19 mouse cellular contexts compared by ENCODE assay signal in genomic region chr4:140192276-140193002, GRCm38 (mm10). TPM values are rescaled to one million over a fixed set of nuclear protein-coding genes. Genes with fewer than 3 reads are reported as not detected.
A peak's percentile ranks its signal among the peaks of the same experiment; 100 is the strongest.
DNase-seq lines count a peak whose midpoint lies in the region; ATAC-seq lines count a peak whose summit lies in the region.
"Had no signal": no experiment of that assay in that cellular context is flagged by ENCODE, and none has a peak within 500 bp of the region (broad histone marks: within the 10 kb centered on the region; RNA-seq: fewer than 3 reads in every experiment).

No protein-coding gene starts in this region.

- H3K9ac ChIP-seq in hindbrain, embryonic 14.5 days, result no peak overlapping the region
- H3K9ac ChIP-seq in neural tube, embryonic 13.5 days, result no peak overlapping the region
- H3K9ac ChIP-seq in neural tube, embryonic 15.5 days (replicated peaks), result no peak overlapping the region
- H3K9ac ChIP-seq: embryonic facial prominence, embryonic 12.5 days; heart, embryonic 12.5 days had no signal

- no peaks in the 10 kb centered on the region for H3K9me3 ChIP-seq in hindbrain, embryonic 14.5 days (ENCODE audit: control insufficient read depth, low read length)
- no peaks in the 10 kb centered on the region for H3K9me3 ChIP-seq in hindbrain, embryonic 10.5 days
- no peaks in the 10 kb centered on the region for H3K9me3 ChIP-seq in neural tube, embryonic 13.5 days
- H3K9me3 ChIP-seq in neural tube, embryonic 15.5 days (replicated peaks), result no peaks in the 10 kb centered on the region
- H3K9me3 ChIP-seq: embryonic facial prominence, embryonic 12.5 days; heart, embryonic 12.5 days had no signal

- H3K27me3 ChIP-seq in hindbrain, embryonic 14.5 days (ENCODE audit: control insufficient read depth, insufficient read depth, low read length), result no peaks in the 10 kb centered on the region
- 0 out of 2 replicates have a peak, but pooled peaks cover 8% of the 10 kb centered on the region for H3K27me3 ChIP-seq in hindbrain, embryonic 10.5 days (ENCODE audit: insufficient read depth, poor library complexity, severe bottlenecking)
- no peaks in the 10 kb centered on the region for H3K27me3 ChIP-seq in neural tube, embryonic 13.5 days
- H3K27me3 ChIP-seq in neural tube, embryonic 15.5 days (replicated peaks), result no peaks in the 10 kb centered on the region
- H3K27me3 ChIP-seq: megakaryocyte, embryonic 14.5 days had no signal

- ATAC-seq in hindbrain, embryonic 14.5 days (ENCODE audit: low FRiP score), result no peak
- no peak for ATAC-seq in neural tube, embryonic 13.5 days (ENCODE audit: low read depth)
- no peak for ATAC-seq in neural tube, embryonic 15.5 days (ENCODE audit: low FRiP score)
- ATAC-seq: lung, postnatal 0 days had no signal

- DNase-seq in hindbrain, embryonic 14.5 days (ENCODE audit: low spot score), result peak; percentile 53
- no peak for DNase-seq in hindbrain, embryonic 10.5 days (ENCODE audit: low spot score)
- peak; percentile 92 to 93 for DNase-seq in cerebellum, postnatal 14 days
- no peak for DNase-seq in lung, adult 18-20 months
- no peak for DNase-seq in adrenal gland, postnatal 4 days (ENCODE audit: low spot score in 2 of 2)
- DNase-seq: adrenal gland, adult 8-10 months; gastrocnemius, postnatal 36 days; heart, postnatal 4 days; kidney, adult 2 months; kidney, postnatal 4 days; thymus, postnatal 14 days had no signal

- no peak overlapping the region for H3K4me3 ChIP-seq in hindbrain, embryonic 14.5 days (replicated peaks; ENCODE audit: low read length)
- H3K4me3 ChIP-seq in hindbrain, embryonic 10.5 days, result no peak overlapping the region
- no peak overlapping the region for H3K4me3 ChIP-seq in neural tube, embryonic 13.5 days
- H3K4me3 ChIP-seq in neural tube, embryonic 15.5 days (replicated peaks), result no peak overlapping the region
- H3K4me3 ChIP-seq: embryonic facial prominence, embryonic 12.5 days; heart, embryonic 12.5 days; left cerebral cortex, adult 2 months; megakaryocyte, embryonic 14.5 days had no signal

- H3K36me3 ChIP-seq in hindbrain, embryonic 14.5 days (replicated peaks; ENCODE audit: control insufficient read depth, insufficient read depth), result no peaks in the 10 kb centered on the region
- H3K36me3 ChIP-seq in hindbrain, embryonic 10.5 days, result no peaks in the 10 kb centered on the region
- H3K36me3 ChIP-seq in neural tube, embryonic 13.5 days, result no peaks in the 10 kb centered on the region
- H3K36me3 ChIP-seq in neural tube, embryonic 15.5 days, result no peaks in the 10 kb centered on the region
- H3K36me3 ChIP-seq: embryonic facial prominence, embryonic 12.5 days; heart, embryonic 12.5 days had no signal

- no peak overlapping the region for H3K27ac ChIP-seq in hindbrain, embryonic 14.5 days
- no peak overlapping the region for H3K27ac ChIP-seq in hindbrain, embryonic 10.5 days
- H3K27ac ChIP-seq in neural tube, embryonic 13.5 days (replicated peaks), result 0 out of 2 replicates have a peak overlapping the region, but pooled peaks have one; percentile 3
- no peak overlapping the region for H3K27ac ChIP-seq in neural tube, embryonic 15.5 days (replicated peaks)
- H3K27ac ChIP-seq: embryonic facial prominence, embryonic 12.5 days; left cerebral cortex, adult 2 months had no signal

- peaks cover 9% of the 10 kb centered on the region for H3K4me1 ChIP-seq in hindbrain, embryonic 14.5 days (replicated peaks; ENCODE audit: control insufficient read depth, insufficient read depth, low read length)
- peaks cover 38% of the 10 kb centered on the region for H3K4me1 ChIP-seq in hindbrain, embryonic 10.5 days (replicated peaks)
- peaks cover 29% of the 10 kb centered on the region for H3K4me1 ChIP-seq in neural tube, embryonic 13.5 days (replicated peaks)
- H3K4me1 ChIP-seq in neural tube, embryonic 15.5 days, result peaks cover 32% of the 10 kb centered on the region
- H3K4me1 ChIP-seq: embryonic facial prominence, embryonic 12.5 days; megakaryocyte, embryonic 14.5 days had no signal

- 72% methylated on average over 18 of the region's 18 CpGs for WGBS in hindbrain, embryonic 14.5 days
- WGBS in hindbrain, embryonic 10.5 days, result 89% methylated on average over 18 of the region's 18 CpGs
- WGBS in neural tube, embryonic 13.5 days, result 81% methylated on average over 18 of the region's 18 CpGs
- WGBS in neural tube, embryonic 15.5 days, result 78% methylated on average over 18 of the region's 18 CpGs

- H3K4me2 ChIP-seq in hindbrain, embryonic 14.5 days (replicated peaks), result no peak overlapping the region
- H3K4me2 ChIP-seq in neural tube, embryonic 13.5 days, result no peak overlapping the region
- H3K4me2 ChIP-seq in neural tube, embryonic 15.5 days, result no peak overlapping the region
- H3K4me2 ChIP-seq: embryonic facial prominence, embryonic 12.5 days; heart, embryonic 12.5 days had no signal

RNA-seq across cellular contexts. Expression of gene Igsf21, which starts 54.1 kb away (rescaled TPM):
- 64.4 and 75.1 TPM in 2 replicates for polyA plus RNA-seq in hindbrain, embryonic 14.5 days (2014; fragmentation: Nextera tagmentation; extraction: Ambion mirVana)
- 6.7 and 13.8 TPM in 2 replicates for polyA plus RNA-seq in hindbrain, embryonic 10.5 days (2016; fragmentation: Nextera tagmentation; extraction: Ambion mirVana)
- 53.1 and 55.7 TPM in 2 replicates for polyA plus RNA-seq in neural tube, embryonic 13.5 days (2015; fragmentation: Nextera tagmentation; extraction: Ambion mirVana)
- polyA plus RNA-seq in neural tube, embryonic 15.5 days (2015; fragmentation: Nextera tagmentation; extraction: Ambion mirVana), result 99.6 and 116 TPM in 2 replicates
- total RNA-seq in adrenal gland, postnatal 4 days (2021), result 1 to 10 TPM; 4.5 to 5.9 TPM
- polyA plus RNA-seq: C2C12 had no signal

Comparison
In these comparisons a context has a peak if more than half of its experiments do, and no peak if none do; other contexts are left out.
1. DNase-seq: peak in hindbrain, embryonic 14.5 days (single experiment) and cerebellum, postnatal 14 days (2 of 2); none in hindbrain, embryonic 10.5 days (single experiment), lung, adult 18-20 months (0 of 2) and adrenal gland, postnatal 4 days (0 of 2).